Comparison of ENCODE assay signal across 12 mouse cellular contexts in genomic region chr5:99598470-99599110, GRCm38 (mm10).
DNase-seq lines count a peak whose midpoint lies in the region; ATAC-seq and TF ChIP-seq lines count a peak whose summit lies in the region.
"Had no signal": no experiment of that assay in that cellular context is flagged by ENCODE, and none has a peak within 500 bp of the region (broad histone marks: within the 10 kb centered on the region; RNA-seq: fewer than 3 reads in every experiment).

No protein-coding gene starts in this region.

- peak; percentile 86 for ATAC-seq in kidney, embryonic 14.5 days (ENCODE audit: low FRiP score, low TSS enrichment)
- ATAC-seq in hindbrain, embryonic 15.5 days (ENCODE audit: low FRiP score, low read depth), result peak; percentile 70; the same call in 1 of the 2 replicates
- peak; percentile 42; the same call in 1 of the 2 replicates for ATAC-seq in stomach, postnatal 0 days (ENCODE audit: low FRiP score, low TSS enrichment)

- no peaks in the 10 kb centered on the region for H3K36me3 ChIP-seq in kidney, embryonic 14.5 days (ENCODE audit: control insufficient read depth, insufficient read depth, low read length)
- no peaks in the 10 kb centered on the region for H3K36me3 ChIP-seq in hindbrain, embryonic 15.5 days
- no peaks in the 10 kb centered on the region for H3K36me3 ChIP-seq in stomach, postnatal 0 days (ENCODE audit: control insufficient read depth, insufficient read depth, low read length)
- H3K36me3 ChIP-seq: limb, embryonic 12.5 days had no signal

- H3K9me3 ChIP-seq in kidney, embryonic 14.5 days (ENCODE audit: control insufficient read depth, low read length), result 0 out of 2 replicates have a peak, but pooled peaks cover 4% of the 10 kb centered on the region
- no peaks in the 10 kb centered on the region for H3K9me3 ChIP-seq in hindbrain, embryonic 15.5 days
- no peaks in the 10 kb centered on the region for H3K9me3 ChIP-seq in stomach, postnatal 0 days (ENCODE audit: control insufficient read depth, low read length)

- DNase-seq in kidney, postnatal 25 days, result no peak
- peak; percentile 29 for DNase-seq in right cerebral cortex, postnatal 14 days
- DNase-seq in right cerebral cortex, adult 2 months (ENCODE audit: low spot score in 2 of 2), result no peak
- DNase-seq in stomach, postnatal 0 days (ENCODE audit: low spot score), result no peak
- DNase-seq in gastrocnemius, postnatal 4 days (ENCODE audit: low spot score in 2 of 2), result no peak
- no peak for DNase-seq in thymus, postnatal 10 days (ENCODE audit: low spot score in 2 of 2)
- DNase-seq: adrenal gland, adult 2 months; gastrocnemius, postnatal 25 days had no signal

- H3K27me3 ChIP-seq in kidney, embryonic 14.5 days (ENCODE audit: control insufficient read depth, insufficient read depth, low read length), result no peaks in the 10 kb centered on the region; the same call in 1 of the 2 replicates
- H3K27me3 ChIP-seq in hindbrain, embryonic 15.5 days, result no peaks in the 10 kb centered on the region
- no peaks in the 10 kb centered on the region for H3K27me3 ChIP-seq in stomach, postnatal 0 days (ENCODE audit: control insufficient read depth, insufficient read depth, low read length)

- peaks cover 20% of the 10 kb centered on the region for H3K4me1 ChIP-seq in kidney, embryonic 14.5 days (ENCODE audit: control insufficient read depth, insufficient read depth, low read length)
- H3K4me1 ChIP-seq in hindbrain, embryonic 15.5 days (replicated peaks), result peaks cover 32% of the 10 kb centered on the region
- no peaks in the 10 kb centered on the region for H3K4me1 ChIP-seq in stomach, postnatal 0 days (replicated peaks; ENCODE audit: control insufficient read depth, insufficient read depth)

- no peak overlapping the region for H3K4me3 ChIP-seq in kidney, embryonic 14.5 days (ENCODE audit: low read length)
- H3K4me3 ChIP-seq in hindbrain, embryonic 15.5 days, result no peak overlapping the region
- H3K4me3 ChIP-seq in stomach, postnatal 0 days (ENCODE audit: low read depth, low read length), result no peak overlapping the region
- H3K4me3 ChIP-seq: limb, embryonic 12.5 days; megakaryocyte, embryonic 14.5 days had no signal

- no peak overlapping the region for H3K27ac ChIP-seq in kidney, embryonic 14.5 days (ENCODE audit: low read depth, low read length)
- peak overlapping the region; percentile 73 for H3K27ac ChIP-seq in hindbrain, embryonic 15.5 days (replicated peaks)
- no peak overlapping the region for H3K27ac ChIP-seq in stomach, postnatal 0 days (replicated peaks)
- H3K27ac ChIP-seq: limb, embryonic 12.5 days had no signal

- H3K4me2 ChIP-seq in kidney, embryonic 14.5 days (replicated peaks; ENCODE audit: low read depth, low read length), result no peak overlapping the region; the same call in 1 of the 2 replicates
- H3K4me2 ChIP-seq in hindbrain, embryonic 15.5 days, result no peak overlapping the region
- H3K4me2 ChIP-seq in stomach, postnatal 0 days (replicated peaks; ENCODE audit: low read depth), result peak overlapping the region; percentile 35
- H3K4me2 ChIP-seq: limb, embryonic 12.5 days had no signal

- WGBS in kidney, embryonic 14.5 days, result 33% methylated on average over 10 of the region's 10 CpGs
- WGBS in hindbrain, embryonic 15.5 days, result 56% methylated on average over 10 of the region's 10 CpGs
- 29% methylated on average over 10 of the region's 10 CpGs for WGBS in stomach, postnatal 0 days

- no peak overlapping the region for H3K9ac ChIP-seq in kidney, embryonic 14.5 days (ENCODE audit: low read depth, low read length)
- H3K9ac ChIP-seq in hindbrain, embryonic 15.5 days, result no peak overlapping the region
- H3K9ac ChIP-seq in stomach, postnatal 0 days (ENCODE audit: low read length), result no peak overlapping the region
- H3K9ac ChIP-seq: limb, embryonic 12.5 days had no signal

- no peak for TF ChIP-seq EP300 in stomach, postnatal 0 days (optimal IDR thresholded peaks at IDR 0.05)

- TF ChIP-seq CTCF in stomach, postnatal 0 days (IDR thresholded peaks at IDR 0.05; ENCODE audit: low read depth), result 0 out of 2 replicates have a peak, but pooled peaks have one; percentile 4
